Mouse (Mus musculus): ENCODE measurements around the gene Rlbp1. TPM values are rescaled to one million over a fixed set of nuclear protein-coding genes. Genes with fewer than 3 reads are reported as not detected.

The Rlbp1 gene
- polyA plus RNA-seq, 1 experiment from 2014 or later, result 0.10 TPM

DNA sequence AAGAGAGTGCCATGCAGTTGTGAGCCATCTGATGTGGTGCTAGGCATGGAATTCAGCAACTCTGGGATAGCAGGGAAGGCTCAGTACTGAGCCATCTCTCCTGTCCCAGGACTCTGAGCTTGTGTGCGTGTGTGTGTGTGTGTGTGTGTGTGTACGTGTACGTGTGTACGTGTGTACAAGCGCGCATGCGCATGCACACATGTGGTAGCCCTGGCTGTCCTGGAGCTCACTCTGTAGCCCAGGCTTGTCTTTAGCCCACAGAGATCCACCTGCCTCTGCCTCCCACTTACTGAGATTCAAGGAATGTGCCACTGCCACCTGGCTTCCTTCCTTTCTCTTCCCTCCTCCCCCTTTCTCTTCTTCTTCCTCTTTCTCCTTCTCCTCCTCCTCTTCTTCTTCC lies 7.1 kb upstream of the Rlbp1 start:
- no peak for ATAC-seq
- H3K9ac ChIP-seq, result no peak overlapping the region
- H3K4me3 ChIP-seq, result no peak overlapping the region
- peaks cover 19% of the 10 kb centered on the region for H3K4me1 ChIP-seq
- WGBS (ENCODE audit: insufficient replicate concordance), result 83% methylated on average over 7 of the region's 7 CpGs
- no peaks in the 10 kb centered on the region for H3K27me3 ChIP-seq (replicated peaks)
- peaks cover 22% of the 10 kb centered on the region for H3K36me3 ChIP-seq
- no peaks in the 10 kb centered on the region for H3K9me3 ChIP-seq (replicated peaks)
- no peak overlapping the region for H3K27ac ChIP-seq
- H3K4me2 ChIP-seq, result peak overlapping the region; percentile 93; the same call in 1 of the 2 replicates

DNA sequence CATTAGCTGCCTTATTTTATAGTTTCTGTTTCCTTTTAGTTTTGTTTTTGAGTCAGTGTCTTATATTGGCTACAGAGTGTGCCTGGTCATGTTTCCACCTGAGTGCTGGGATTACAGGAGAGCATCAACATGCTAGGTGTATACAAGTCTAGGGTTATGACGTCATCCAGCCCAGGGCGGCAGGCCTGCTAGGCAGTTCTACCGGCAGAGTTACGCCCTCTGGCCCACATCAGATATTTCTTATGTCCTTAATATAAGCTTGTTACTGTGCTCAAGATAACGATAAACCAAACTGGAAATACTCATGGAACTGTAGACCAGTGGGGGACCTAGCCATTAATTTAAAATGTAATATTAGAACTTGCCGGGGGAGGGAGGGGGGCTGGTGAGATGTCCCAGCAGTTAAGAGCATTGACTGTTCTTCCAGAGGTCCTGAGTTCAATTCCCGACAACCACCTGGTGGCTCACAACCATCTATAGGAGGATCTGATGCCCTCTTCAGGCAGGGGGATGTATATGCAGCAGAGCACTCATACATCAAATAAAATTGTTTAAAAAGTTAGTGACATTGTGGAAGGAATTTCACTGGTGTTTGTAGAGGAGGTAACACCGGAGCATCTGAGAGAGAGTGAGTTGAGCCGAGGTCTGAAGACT lies 6.1 kb upstream of the Rlbp1 start:
- Histone ChIP-seq H3K9ac (peak overlapping the region; percentile 82), H3K4me3 (peak overlapping the region; percentile 77), H3K4me1 (peaks cover 15% of the 10 kb centered on the region), H3K4me2 (peak overlapping the region; percentile 93), H3K27me3 (replicated peaks) (peaks cover 4% of the 10 kb centered on the region; the same call in 1 of the 2 replicates), H3K9me3 (replicated peaks) (no peaks in the 10 kb centered on the region), H3K27ac (peak overlapping the region; percentile 88), H3K36me3 (peaks cover 17% of the 10 kb centered on the region)
- ATAC-seq, result peak; percentile 74
- whole genome bisulfite sequencing (ENCODE audit: insufficient replicate concordance), result 42% methylated on average over 9 of the region's 9 CpGs

DNA sequence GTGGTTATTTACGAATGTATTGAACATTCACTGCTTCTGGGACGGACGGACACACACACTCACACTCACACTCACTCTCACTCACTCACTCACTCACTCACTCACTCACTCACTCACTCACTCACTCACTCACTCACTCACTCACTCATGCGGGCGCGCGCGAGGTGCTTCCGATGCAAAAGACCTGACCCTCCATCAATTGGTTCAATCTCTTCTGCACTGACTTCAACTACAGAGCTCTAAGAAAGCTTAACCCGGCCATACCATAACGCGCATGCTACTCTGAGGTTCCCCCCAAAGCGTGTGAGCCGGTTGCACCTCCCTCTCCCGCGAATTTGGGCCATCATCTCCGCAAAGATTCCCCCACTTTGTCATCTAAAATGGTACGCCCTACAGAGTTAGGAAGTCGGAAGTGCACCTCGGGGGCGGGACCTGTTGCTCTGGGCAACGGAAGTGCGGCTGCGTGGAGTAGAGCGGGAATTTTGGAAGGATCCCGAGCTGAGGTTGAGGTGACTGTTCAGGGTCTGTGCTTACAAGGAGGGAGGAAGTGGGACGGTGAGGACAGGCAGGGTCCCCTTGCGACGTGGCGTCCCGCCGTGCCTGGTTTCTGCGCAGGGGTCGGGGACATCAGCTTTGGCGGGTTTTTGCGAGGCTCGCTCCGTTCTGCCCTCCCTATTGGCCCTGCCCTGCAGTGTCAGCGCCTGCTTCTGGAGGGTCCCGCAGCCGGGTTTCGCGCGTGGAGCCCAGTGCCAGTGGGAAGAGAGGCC lies 5.2 kb upstream of the Rlbp1 start, which contains the start of gene Fanci:
TSS of gene Fanci (plus strand) at position 47 of the 767 bp plus-strand sequence.
- Histone ChIP-seq H3K4me3 (peak within 1 kb of the TSS; percentile 77), H3K4me2 (peak within 1 kb of the TSS; percentile 93), H3K9ac (peak within 1 kb of the TSS; percentile 82), H3K27me3 (replicated peaks) (peaks cover 10% of the 10 kb centered on the region; the same call in 1 of the 2 replicates), H3K27ac (peak within 1 kb of the TSS; percentile 88), H3K4me1 (peaks cover 15% of the 10 kb centered on the region), H3K36me3 (peaks cover 10% of the 10 kb centered on the region), H3K9me3 (replicated peaks) (no peaks in the 10 kb centered on the region)
- ATAC-seq, result peak; percentile 90
- under 1% methylated on average over 44 of the region's 44 CpGs for WGBS (ENCODE audit: insufficient replicate concordance)

DNA sequence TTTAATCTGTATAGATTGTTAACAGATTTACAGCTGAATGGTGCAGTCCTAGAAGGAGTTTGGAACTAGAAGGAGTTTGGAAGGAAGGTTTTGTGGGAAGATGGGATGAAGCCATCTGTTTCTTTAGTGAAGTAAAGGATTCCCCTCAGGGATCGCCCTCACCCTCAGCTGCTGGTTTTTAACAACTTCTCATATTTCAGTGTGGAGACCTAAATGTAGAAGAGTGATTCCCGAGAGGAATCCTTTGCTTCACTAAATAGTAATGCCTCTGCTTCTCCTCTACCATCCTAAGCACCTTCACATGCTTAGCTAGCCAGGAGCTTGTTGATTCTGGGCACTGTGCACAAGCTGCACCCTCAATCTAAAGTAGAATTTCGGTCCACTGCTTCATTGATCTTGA lies 4.6 kb upstream of the Rlbp1 start:
- Histone ChIP-seq H3K9ac (peak overlapping the region; percentile 82), H3K4me2 (peak overlapping the region; percentile 93), H3K36me3 (peaks cover 6% of the 10 kb centered on the region), H3K27me3 (replicated peaks) (peaks cover 11% of the 10 kb centered on the region; the same call in 1 of the 2 replicates), H3K27ac (peak overlapping the region; percentile 88), H3K4me3 (peak overlapping the region; percentile 77), H3K4me1 (peaks cover 15% of the 10 kb centered on the region), H3K9me3 (replicated peaks) (no peaks in the 10 kb centered on the region)
- ATAC-seq, result peak; percentile 2; the same call in 1 of the 2 replicates
- WGBS (ENCODE audit: insufficient replicate concordance), result 22% methylated on average over 3 of the region's 3 CpGs

DNA sequence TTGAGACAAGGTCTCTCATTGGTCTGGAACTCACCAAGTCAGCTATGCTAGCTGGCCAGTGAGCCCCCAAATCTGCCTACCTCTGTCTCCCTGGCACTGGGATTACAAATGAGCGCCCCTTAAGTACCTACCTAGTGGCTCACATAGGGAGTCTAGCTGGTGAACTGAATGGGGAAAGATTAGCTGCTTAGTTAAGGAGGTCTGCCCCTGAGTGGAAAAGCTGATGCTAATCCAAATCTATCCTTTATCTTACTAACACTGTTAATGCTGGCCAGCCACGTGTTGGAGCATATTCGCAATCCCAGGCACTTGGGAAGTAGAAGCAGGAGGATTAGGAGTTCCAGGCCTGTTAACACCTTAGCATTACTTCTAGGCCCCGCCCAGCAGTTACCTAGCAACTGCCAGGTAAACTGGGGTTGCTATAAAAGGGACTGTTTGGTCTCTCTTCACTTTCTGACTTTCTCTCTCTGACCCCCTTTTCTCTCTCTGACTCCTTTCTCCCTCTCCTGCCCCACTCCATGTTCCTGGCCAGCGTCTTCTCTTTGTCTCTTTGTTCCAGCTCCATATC lies 3.4 kb upstream of the Rlbp1 start:
- Histone ChIP-seq H3K9ac (no peak overlapping the region), H3K4me3 (no peak overlapping the region), H3K36me3 (no peaks in the 10 kb centered on the region), H3K9me3 (replicated peaks) (no peaks in the 10 kb centered on the region), H3K4me1 (peaks cover 15% of the 10 kb centered on the region), H3K4me2 (no peak overlapping the region), H3K27me3 (replicated peaks) (peaks cover 11% of the 10 kb centered on the region; the same call in 1 of the 2 replicates), H3K27ac (no peak overlapping the region)
- ATAC-seq, result no peak
- 66% methylated on average over 5 of the region's 5 CpGs for WGBS (ENCODE audit: insufficient replicate concordance)

DNA sequence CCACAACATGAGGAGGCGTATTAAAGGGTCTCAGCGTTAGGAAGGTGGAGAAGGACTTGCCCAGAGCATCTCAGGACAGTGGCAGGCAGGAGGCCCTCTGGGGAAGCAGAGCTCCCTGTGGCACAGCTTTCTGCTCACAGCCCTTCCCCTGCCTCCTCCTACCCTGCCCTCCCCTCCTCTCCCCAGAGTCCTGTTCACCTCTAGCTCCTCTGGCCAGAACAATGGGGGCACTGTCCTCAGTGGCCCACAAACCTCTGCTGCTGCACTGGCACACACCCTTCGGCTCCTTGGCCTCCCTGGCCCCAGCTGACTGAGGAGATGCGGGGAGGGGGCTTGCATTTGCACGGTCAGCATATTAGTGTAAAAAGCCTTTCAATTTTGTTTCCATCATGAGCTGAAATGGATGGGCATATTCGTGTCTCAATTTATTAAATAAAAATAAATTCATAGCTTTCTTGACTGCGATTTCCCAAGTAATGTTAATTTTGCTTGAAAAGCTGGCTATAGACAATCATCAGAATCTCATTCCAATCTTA lies 1.9 kb upstream of the Rlbp1 start:
- no peak for ATAC-seq
- no peak overlapping the region for H3K27ac ChIP-seq
- WGBS (ENCODE audit: insufficient replicate concordance), result 74% methylated on average over 7 of the region's 7 CpGs

DNA sequence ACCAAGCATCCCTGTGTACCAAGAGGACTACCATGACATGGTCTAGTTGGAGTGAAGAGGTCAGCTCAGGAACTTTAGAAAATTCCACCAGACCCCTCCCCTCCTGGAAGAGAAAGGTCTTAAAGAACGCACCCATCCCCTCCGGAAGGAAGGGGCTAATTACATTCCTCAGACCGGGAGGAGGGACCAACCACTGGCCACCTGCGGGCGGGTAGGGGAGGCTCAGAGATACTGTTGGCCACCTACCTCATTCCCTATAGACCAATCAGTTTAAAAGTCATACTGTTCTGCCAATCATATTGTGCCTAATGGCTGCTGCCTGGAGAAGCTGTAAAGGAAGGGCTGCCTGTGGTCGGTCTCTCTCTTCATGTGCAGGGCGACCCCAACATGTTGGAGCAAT lies 1.1 kb upstream of the Rlbp1 start:
- Histone ChIP-seq H3K9ac (no peak overlapping the region), H3K36me3 (no peaks in the 10 kb centered on the region), H3K27ac (no peak overlapping the region), H3K9me3 (replicated peaks) (no peaks in the 10 kb centered on the region), H3K4me3 (no peak overlapping the region), H3K27me3 (replicated peaks) (peaks cover 11% of the 10 kb centered on the region; the same call in 1 of the 2 replicates), H3K4me1 (peaks cover 4% of the 10 kb centered on the region), H3K4me2 (no peak overlapping the region)
- 42% methylated on average over 7 of the region's 7 CpGs for WGBS (ENCODE audit: insufficient replicate concordance)
- no peak for ATAC-seq

More for the DNA sequence above, 1.9 kb upstream of the Rlbp1 start:
- Histone ChIP-seq H3K27me3 (replicated peaks) (peaks cover 11% of the 10 kb centered on the region; the same call in 1 of the 2 replicates), H3K9me3 (replicated peaks) (no peaks in the 10 kb centered on the region), H3K4me3 (no peak overlapping the region), H3K4me2 (no peak overlapping the region), H3K4me1 (peaks cover 11% of the 10 kb centered on the region), H3K9ac (no peak overlapping the region), H3K36me3 (no peaks in the 10 kb centered on the region)

DNA sequence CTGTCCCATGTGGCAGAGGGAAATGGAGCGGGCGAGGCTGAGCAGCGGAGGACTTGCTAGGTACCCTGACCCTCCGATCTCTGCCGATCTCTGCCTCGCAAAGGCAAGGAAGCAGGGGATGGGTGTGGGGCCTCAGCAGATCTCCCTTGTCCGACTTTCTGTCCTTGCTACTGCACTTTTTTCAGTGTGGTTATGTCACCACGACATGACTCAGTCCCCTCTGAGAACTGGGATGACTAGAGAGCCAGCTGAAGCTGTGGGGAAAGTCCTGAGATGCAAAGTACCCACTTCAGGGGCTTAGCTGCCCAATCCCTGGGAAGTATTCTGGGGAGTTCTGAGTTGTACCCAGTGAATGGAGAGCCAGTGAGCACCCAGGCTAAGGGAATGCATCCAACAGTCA lies 292 bp upstream of the Rlbp1 start:
- Histone ChIP-seq H3K4me3 (no peak overlapping the region), H3K27me3 (replicated peaks) (peaks cover 11% of the 10 kb centered on the region; the same call in 1 of the 2 replicates), H3K9ac (no peak overlapping the region), H3K4me1 (no peaks in the 10 kb centered on the region; the same call in 1 of the 2 replicates), H3K4me2 (no peak overlapping the region), H3K9me3 (replicated peaks) (no peaks in the 10 kb centered on the region), H3K27ac (no peak overlapping the region), H3K36me3 (no peaks in the 10 kb centered on the region)
- 68% methylated on average over 8 of the region's 8 CpGs for WGBS (ENCODE audit: insufficient replicate concordance)
- no peak for ATAC-seq

DNA sequence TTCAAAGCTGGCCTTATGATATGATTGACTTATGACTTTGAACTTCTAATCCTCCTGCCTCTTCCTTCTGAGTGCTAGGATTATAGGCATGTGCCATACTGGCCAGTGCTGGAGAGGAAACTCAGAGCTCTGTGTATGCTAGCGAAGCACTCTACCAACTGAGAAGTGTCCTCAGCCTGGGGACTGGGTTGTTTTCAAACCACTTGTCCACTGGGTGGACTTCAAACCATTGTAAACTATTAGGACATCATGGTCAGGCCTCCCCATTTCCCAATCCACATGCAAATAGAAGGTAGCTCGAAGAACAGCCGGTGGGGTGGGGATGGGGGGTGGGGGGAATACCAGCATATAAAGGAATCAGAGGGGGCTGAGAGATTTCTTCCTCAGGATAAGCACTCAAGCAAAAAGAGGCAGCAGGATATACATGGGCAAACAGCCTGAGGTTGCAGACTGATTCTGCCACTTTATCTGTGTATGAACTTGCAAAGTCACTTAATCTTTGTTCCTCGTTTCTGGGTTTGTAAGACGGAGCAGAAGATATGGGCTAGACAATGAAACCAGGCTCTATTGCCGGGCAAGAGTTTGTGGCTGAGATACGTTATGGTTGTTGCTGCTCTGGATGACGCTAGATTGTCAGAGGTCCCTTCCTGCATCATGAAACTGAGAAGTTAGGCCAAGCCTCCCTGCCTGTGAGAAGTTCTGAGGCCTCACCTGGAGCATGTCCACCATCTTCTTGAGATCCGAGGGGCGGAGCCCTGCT lies 10.2 kb downstream of the Rlbp1 start:
- H3K9ac ChIP-seq, result no peak overlapping the region
- ATAC-seq, result no peak
- H3K4me3 ChIP-seq, result no peak overlapping the region
- no peaks in the 10 kb centered on the region for H3K9me3 ChIP-seq (replicated peaks)
- H3K27me3 ChIP-seq (replicated peaks), result peaks cover 29% of the 10 kb centered on the region
- no peaks in the 10 kb centered on the region for H3K36me3 ChIP-seq
- no peak overlapping the region for H3K4me2 ChIP-seq
- H3K27ac ChIP-seq, result no peak overlapping the region
- WGBS (ENCODE audit: insufficient replicate concordance), result 35% methylated on average over 10 of the region's 10 CpGs
- 0 out of 2 replicates have a peak, but pooled peaks cover 6% of the 10 kb centered on the region for H3K4me1 ChIP-seq

DNA sequence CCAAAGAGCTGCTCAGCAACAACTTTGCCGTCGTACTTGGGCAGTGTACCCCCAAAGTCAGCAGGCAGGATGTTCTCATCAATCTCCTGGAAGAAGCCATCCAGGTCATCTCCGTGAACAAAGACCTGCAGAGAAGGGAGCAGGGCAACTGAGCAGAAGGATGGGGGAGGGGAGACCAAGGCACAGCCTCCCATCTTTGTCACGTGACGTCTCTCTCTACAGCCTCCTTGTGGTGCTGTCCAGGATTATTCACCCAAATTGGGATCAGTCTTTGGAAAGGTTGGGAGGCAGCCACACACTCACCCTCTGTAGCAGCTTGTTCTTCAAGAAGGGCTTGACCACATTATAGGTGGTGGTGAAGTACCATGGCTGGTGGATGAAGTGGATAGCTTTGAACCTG lies 11.3 kb downstream of the Rlbp1 start:
- H3K36me3 ChIP-seq, result no peaks in the 10 kb centered on the region
- ATAC-seq, result no peak
- peaks cover 22% of the 10 kb centered on the region for H3K27me3 ChIP-seq (replicated peaks)
- no peak overlapping the region for H3K27ac ChIP-seq
- H3K4me3 ChIP-seq, result no peak overlapping the region
- no peaks in the 10 kb centered on the region for H3K9me3 ChIP-seq (replicated peaks)
- WGBS (ENCODE audit: insufficient replicate concordance), result 70% methylated on average over 5 of the region's 5 CpGs
- H3K4me1 ChIP-seq, result 0 out of 2 replicates have a peak, but pooled peaks cover 6% of the 10 kb centered on the region
- H3K4me2 ChIP-seq, result no peak overlapping the region
- H3K9ac ChIP-seq, result no peak overlapping the region

DNA sequence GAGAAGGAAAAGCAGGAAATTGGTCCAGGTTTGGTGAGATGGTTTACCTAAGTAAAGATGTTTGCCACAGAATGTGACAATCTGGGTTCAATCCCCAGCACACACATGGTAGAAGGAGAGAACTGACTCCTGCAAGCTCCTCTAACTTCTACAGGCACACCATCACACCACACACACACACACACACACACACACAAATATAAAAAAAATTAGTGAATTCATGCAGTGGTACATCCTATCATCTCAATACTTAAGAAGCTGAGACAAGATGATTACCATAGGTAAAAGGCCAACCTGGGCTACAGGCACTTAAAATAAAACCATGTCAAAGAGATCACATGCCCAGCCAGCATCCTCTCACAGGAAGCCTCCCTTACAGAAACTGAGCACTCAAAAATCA lies 12.8 kb downstream of the Rlbp1 start:
- peaks cover 11% of the 10 kb centered on the region; the same call in 1 of the 2 replicates for H3K27me3 ChIP-seq (replicated peaks)
- no peak overlapping the region for H3K4me2 ChIP-seq
- H3K27ac ChIP-seq, result no peak overlapping the region
- no peaks in the 10 kb centered on the region for H3K36me3 ChIP-seq
- no peak overlapping the region for H3K4me3 ChIP-seq
- no peak overlapping the region for H3K9ac ChIP-seq
- no peaks in the 10 kb centered on the region for H3K9me3 ChIP-seq (replicated peaks)
- 0 out of 2 replicates have a peak, but pooled peaks cover 6% of the 10 kb centered on the region for H3K4me1 ChIP-seq
- no peak for ATAC-seq

Measured in liver, embryonic 12.5 days (tissue).